Mouse (Mus musculus): ENCODE measurements around the gene Phlda1. TPM values are rescaled to one million over a fixed set of nuclear protein-coding genes. Genes with fewer than 3 reads are reported as not detected.
"Not testable (repeated sequence)": the region's sequence is repeated elsewhere in the genome, so short reads cannot be mapped to it uniquely, and the experiment has no call there.

Gene Phlda1
- polyA plus RNA-seq (2012; rRNA removed): 28.9 and 30.9 TPM in 2 replicates

DNA sequence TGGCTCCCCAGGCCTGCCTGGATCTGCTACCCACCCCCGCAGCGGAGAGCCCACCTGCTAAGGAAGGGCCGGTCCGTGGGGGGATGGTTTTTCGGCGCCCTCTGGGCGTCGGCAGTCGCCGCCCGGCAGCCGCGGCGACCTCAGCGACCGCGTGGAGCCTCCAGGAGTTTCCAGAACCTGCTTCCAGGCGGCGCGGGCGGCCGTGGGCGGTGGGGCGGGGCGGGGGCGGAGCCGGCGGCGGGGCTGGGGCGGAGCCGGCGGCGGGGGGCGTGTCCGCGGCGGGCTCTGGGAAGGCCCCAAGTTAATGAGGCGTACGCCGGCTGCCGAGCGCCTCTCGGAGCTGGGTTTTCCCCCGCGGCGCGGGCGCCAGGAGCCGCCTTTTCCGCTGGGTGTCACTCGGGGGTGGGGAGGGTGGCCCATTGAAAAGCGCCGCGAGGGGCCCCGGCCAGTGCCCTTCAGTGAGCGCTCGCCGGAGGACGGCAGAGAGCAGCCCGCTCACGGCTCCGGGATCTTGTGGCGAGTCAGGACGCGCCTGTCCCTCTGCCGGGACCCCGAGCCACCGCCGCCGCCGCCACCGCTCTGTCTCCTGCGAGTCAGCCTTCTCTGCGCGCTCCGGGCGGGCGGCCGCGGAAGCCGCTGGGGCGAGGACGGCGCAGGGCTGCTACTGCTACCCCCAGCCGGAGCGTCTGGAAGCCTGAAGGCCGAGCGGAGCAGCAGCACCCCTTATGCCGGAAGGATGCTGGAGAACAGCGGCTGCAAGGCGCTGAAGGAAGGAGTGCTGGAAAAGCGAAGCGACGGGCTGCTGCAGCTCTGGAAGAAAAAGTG, at the start of gene Phlda1:
TSS of gene Phlda1 (plus strand) at position 186 of the 825 bp plus-strand sequence.
- DNase-seq (ENCODE audit: extremely low spot score in 1 of 2, low spot score in 1 of 2): peak; percentile 73 to 95

DNA sequence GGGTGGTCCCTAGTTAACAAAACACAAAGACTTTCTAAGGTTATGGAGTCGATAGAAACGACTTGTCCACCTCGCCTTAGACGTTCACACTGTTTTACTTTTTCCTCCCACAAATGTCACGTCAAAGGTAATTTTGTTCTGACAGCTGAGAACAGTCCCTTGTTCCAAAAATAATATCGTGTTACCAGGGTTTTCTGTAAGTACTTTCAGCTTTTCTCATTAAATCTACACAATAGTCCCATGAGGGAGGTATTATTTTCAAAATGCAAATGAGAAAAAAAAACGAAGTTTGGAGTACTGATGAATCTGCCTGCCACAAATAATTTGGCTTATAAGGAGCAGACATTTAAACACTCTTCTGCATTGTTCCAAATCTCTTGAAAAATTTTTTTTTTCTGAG, 48.0 kb upstream of the Phlda1 start:
- no peak for DNase-seq (ENCODE audit: extremely low spot score in 1 of 2, low spot score in 1 of 2)

DNA sequence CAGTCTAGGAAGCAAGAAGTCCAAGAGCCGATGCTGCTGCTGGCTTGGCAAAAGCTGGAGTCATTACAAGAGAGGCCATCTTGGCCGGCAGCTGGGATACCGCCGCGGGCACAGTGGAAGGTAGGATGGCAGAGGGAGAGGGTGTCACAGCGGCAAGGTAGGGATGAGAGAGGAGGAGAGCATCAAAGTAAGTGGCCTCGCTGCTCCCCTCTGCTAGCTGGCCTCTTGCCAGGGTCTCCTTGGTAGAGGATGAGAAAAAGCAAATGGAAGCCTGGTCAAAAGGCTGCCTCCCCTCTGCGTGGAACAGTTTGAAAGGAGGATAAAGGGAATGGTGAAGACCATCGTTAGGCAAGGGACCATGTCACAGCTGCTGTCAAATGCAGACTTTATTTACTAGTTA, 47.0 kb upstream of the Phlda1 start:
- DNase-seq (ENCODE audit: extremely low spot score in 1 of 2, low spot score in 1 of 2): no peak

DNA sequence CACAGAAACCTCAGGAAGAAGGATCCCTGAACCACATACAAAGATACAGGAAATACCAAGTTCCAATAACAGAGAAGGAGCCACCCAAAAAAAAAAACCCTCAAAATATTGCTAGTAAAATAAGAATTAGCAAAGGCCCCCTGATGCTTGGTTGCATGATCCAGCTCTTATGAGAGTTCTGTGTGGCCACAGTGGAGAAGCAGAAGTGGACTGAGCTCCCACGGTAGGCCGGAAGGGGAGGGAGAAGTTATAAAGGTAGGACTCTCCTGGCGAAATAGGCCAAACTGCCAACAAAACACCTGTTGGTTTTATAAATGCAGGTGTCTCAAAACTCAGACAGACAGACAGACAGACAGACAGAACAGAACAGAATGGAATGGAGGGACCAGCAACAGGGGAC, 46.2 kb upstream of the Phlda1 start:
- no peak for DNase-seq (ENCODE audit: extremely low spot score in 1 of 2, low spot score in 1 of 2)

DNA sequence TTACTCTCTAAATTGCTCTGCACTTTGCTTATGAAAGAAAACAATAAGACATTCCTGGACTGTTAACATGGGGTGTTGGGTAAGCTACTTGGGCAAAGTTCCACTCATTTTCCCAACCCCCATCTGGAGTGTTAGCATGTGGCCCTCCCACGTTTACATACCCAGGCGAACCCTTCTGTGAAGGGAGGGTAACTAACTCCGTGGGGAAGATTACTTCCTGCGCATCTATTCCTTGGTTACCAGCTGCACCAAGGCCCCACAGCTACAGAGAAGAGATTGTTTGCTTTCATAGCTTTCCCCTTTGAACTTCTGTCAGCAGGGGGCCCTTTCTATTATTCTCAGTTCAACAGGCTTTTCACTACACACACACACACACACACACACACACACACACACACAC, 45.7 kb upstream of the Phlda1 start:
- DNase-seq (ENCODE audit: extremely low spot score in 1 of 2, low spot score in 1 of 2): no peak

DNA sequence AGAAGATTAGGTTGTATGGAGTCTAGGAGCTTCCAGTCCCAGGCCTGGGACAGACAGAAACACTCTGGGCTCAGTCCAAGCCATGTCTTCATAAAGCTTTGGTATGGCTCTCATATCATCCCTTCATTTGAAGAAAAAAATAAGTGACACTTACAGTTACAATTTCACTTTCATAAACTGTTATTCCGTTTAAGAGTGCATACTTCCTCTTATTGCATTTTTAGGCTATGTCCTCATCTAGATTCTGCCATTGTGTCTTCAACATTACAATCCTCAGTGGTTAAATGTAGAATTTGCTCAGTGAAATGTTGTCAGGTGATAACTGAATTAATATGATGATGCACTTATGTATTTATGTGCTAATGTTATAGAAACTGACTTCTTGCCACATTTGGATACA, 41.3 kb upstream of the Phlda1 start:
- no peak for DNase-seq (ENCODE audit: extremely low spot score in 1 of 2, low spot score in 1 of 2)

DNA sequence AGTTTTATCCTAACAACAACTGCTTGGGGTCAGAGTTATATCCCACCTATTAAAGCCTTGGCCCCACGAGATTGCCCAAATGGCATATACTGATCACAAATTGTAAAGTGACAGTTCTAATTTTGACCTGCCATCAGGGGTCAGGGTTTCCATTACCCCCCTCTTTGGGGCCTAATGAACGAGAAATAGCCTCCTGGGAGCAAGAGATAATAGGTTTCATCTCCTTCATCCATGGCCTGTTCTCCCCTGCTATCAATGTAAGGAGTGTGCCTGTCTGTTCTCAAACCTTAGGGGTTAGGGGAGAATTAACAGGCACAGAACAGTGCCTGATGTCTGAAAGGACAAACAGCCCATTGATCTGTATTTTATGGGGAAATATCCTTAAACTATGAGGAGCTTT, 40.7 kb upstream of the Phlda1 start:
- DNase-seq (ENCODE audit: extremely low spot score in 1 of 2, low spot score in 1 of 2): no peak

DNA sequence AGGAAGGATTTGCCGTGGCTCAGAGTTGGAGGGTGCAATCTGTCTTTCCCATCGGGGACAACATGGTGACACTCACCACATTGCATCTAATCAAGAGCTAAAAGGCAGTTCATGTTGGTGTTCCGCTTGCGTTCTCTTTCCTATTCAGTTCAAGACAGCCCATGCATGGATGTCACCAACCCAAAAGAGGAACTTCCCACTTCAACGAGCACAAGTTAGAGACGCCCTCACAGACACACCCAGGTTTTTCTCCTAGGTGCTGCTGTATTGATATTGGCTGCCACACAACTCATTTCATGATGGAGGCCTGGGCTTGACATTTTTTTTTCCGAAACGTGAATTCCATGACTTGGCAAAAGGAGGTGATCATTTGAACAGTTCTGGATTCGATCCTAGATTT, 34.9 kb upstream of the Phlda1 start:
- no peak for DNase-seq (ENCODE audit: extremely low spot score in 1 of 2, low spot score in 1 of 2)

DNA sequence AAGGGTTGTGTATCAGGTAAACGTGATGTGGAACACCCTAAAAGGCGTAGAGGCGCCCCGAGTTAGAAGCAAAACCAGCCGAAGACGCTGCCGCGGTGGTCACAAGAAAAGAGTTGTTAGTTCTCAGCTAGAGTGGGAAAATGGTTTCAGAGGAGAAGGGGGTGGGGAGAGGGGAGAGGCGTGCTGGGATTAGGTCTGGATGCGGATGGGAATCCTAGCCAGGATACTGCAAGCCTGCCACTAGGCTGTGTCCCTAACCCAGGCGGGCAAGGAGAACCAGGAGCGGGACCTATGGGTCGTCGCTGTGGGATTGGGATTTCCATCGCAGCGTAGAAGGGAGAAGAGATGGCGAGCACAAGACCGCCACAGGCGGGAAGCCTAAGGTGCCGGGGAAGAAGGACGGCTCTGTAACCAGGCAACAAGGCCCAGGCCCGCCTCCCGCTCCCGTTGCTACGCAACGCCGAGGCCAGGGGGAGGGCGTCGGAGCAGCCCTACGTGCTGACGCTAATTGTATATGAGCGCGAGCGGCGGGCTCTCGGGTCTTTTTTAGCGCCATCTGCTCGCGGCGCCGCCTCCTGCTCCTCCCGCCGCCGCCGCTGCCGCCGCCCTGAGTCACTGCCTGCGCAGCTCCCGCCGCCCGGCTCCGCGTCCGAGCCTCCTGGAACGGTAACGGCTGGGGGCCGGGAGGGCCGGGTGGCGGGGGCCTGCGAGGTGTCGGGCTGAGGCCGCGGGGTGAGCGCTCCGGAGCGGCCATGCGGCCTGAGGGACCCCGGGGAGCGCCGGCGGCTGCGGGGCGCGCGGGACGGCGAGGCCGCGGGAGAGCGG, 33.2 kb upstream of the Phlda1 start, which contains the start of gene Nap1l1:
TSS of gene Nap1l1 (plus strand) at position 538 of the 825 bp plus-strand sequence.
- peak; percentile 96 to 97 for DNase-seq (ENCODE audit: extremely low spot score in 1 of 2, low spot score in 1 of 2)

DNA sequence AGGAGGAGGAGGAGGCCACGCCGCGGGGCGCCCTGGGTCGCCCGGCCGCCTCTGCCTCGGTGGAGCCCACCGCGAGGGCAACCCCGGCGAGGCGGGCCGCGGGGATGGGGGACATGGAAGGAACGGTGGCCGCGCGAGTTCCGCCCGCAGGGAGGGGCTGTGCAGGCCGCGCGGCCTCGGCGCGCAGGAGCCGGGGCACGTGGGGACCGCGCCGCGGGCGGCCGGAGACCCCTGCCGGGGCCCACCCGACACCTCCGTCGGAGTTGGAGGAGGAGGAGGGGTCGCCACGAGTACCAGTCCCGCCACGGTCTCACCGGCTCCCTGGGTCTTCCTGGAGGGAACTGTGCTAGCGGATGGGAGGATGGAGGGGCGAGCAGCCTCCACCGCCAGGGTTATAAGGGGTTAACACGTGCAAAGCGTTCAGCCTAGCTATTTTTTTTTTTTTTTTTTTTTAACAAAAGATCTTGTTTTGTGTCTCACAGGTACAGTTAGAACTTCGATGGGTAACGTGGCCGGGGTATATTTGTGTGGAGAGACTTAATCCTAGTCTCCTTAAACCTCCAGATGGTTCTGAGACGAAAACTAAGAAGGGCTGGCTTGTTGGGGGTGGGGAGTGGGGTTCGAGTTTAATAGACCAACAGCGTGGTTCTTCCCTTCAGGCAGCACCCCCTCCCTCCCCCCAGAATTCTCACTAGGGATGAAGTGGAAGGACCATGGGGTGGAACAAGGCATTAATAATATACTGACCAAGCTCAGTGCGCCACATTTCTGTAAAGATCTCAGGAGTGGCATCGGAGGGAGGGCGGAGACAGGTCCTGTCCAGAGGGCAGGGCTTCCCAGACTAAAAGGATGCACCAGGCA, 32.3 kb upstream of the Phlda1 start:
- DNase-seq (ENCODE audit: extremely low spot score in 1 of 2, low spot score in 1 of 2): peak in 1 of 2 experiments; percentile 26

DNA sequence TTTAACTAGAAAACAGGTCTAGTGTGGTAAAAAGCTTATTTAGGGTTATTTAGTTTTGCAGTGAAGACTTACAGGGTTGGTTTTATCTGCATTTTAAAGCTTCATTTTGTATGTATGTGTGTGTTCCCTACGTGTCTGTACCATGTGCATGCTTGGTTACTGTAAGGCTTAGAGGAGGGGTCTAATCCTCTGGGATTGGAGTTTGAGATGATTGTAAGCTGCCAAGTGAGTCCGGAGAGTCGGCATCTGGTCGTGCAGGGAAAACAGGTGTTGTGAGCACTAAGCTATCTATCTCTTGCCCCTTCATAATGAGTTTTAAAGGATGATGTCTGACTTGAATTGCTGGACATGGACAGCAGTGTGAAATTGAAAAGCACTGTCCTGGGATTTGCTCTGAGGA, 29.8 kb upstream of the Phlda1 start:
- DNase-seq (ENCODE audit: extremely low spot score in 1 of 2, low spot score in 1 of 2): no peak

DNA sequence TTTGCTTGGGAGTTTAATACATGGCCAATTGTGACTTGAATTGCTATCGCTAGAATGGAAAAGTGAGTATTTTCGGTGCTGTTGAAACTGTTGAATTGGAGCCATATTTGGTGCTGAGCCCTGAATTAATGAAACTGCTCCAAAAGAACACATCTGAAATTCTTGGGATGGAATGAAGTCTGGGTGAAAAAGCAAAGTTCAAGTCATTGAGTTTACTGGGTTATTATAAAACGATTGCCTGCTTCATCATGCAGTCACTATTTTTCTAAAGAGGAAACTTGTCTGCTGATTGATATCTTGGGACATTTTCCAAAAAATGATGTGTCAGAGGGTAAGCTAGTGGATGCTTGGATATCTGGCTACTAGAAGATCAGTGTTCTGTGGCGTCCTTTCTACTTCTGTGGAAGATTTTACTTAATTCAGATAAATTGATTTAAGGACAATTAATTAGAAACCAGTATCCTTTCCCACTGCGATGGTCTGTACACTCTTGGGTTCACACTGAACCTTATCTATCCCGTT, 29.0 kb upstream of the Phlda1 start:
- DNase-seq (ENCODE audit: extremely low spot score in 1 of 2, low spot score in 1 of 2): no peak

DNA sequence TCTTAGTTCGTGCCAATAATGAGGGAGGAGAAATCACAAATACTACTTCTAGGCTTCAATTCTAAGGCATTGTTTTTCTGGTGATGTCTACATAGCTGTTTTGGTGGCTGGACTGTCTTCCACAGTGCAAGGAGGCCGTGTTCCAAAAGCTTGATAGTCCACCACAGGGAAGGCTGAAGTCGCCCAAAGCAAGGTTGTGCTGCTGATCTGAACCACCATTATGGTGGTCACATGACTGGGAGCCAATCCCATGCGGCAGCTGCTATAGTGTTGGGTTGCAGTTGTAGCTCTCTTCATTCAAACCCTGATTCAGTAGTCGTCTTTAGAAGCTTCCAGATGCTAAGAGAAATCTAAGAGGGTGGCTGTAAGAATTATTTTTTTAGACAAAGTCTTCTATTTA, 26.5 kb upstream of the Phlda1 start:
- DNase-seq (ENCODE audit: extremely low spot score in 1 of 2, low spot score in 1 of 2): no peak

DNA sequence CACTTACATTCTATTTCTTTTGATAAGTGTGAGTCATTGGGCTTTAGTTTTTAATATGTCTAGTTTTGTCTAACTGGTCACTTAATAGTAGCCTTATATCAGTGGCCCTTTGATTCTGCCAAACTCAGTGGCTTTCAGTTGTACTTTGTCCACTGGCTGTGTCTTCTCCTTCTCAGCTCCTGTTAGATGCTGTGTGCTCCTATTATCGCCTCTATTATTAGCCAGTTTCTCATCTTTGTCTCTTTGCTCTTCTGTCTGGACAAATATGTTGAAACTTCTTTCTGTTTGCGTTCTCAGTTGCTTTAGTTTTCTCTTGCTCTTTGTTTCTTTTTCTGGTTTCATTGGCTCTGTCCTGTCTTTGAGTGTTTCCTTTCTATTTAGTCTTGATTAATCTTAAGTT, 23.4 kb upstream of the Phlda1 start:
- DNase-seq (ENCODE audit: extremely low spot score in 1 of 2, low spot score in 1 of 2): no peak

DNA sequence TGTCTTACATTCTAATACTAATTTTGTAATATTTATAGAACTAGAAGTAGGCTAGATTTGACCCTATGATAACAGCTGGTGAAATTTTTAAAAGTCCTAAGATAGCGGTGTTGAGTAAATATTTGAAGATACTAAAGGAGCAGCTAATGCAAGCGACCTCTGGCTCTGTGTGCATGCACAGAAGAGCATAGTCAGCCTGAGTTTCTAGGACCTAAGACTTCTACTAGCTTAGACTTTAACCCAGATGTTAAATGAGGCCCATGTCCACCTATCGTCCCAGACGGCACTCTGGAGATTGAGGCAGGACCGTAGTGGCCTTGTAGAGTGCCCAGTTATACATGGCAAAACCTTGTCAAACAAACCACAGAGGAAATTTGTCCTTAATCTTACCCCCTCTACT, 22.0 kb upstream of the Phlda1 start:
- DNase-seq (ENCODE audit: extremely low spot score in 1 of 2, low spot score in 1 of 2): no peak

DNA sequence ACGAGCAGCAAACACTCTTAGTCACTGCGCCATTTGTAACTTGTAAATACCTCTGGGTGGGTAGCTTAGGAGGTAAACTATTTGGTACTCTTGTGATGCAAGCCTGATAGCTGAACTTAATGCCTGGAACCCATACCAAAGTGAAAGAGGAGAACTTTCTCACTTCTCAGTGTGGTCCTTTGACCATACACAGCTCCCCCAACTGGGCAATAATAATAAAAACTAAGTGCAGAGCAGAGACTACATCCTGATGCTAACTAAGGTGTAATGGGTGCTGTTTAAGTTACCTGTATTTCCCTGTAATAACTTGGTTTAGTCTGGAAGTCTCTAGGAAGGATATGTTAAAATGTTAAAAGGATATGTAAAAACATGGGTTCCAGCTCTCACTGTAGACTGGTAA, 17.3 kb upstream of the Phlda1 start:
- DNase-seq (ENCODE audit: extremely low spot score in 1 of 2, low spot score in 1 of 2): no peak

DNA sequence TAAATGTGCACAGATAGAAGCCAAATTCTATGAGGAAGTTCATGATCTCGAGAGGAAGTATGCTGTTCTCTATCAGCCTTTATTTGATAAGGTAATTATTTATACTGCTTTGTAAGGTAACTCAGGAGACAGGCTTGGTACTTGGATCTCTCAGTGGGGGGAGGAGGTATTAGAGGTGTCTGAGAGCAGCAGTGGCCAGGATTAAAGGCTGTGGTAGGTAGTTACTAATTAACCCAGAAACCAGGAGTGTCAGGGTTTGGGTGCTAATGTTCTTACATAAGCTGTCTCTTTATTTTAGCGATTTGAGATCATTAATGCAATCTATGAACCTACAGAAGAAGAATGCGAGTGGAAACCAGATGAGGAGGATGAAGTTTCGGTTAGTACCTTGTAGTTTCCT, 16.0 kb upstream of the Phlda1 start:
- DNase-seq (ENCODE audit: extremely low spot score in 1 of 2, low spot score in 1 of 2): not testable (repeated sequence)

DNA sequence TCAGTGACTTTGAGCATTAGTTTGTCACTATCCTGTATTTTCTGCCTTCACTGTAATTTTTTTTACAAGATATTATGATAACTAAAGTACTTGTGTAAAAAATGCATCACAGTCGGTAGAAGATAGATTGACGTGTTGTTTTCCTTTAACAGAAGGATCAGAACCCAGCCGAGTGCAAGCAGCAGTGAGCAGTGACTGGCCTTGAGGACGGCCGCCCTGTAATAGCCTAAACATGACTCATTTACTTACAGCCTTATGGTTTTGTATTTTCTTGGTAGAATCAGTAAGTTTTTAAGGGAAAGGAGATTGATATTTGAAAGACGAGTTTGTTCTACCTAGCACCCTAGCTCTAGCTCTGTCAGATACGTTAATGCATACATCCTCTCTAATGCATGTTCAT, 10.2 kb upstream of the Phlda1 start:
- no peak for DNase-seq (ENCODE audit: extremely low spot score in 1 of 2, low spot score in 1 of 2)

DNA sequence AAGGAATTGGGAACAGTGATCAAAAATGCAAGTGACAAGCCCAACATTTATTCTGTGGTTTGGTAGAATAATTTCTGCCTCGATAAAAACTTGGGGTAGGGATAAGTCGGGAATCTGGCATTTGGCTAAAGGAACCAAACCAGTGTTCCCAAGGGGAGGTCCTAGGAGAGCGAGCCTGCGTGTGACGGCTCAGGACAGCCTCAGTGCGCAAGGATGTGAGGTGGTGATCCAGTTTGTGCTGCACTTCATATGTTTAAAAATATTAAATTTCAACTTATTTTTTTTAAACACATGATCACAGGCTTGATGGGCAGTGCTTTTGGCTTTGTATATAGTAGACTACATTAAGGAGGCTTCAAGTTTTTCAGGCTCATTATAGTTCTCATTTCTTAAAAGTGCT, 6.2 kb upstream of the Phlda1 start:
- no peak for DNase-seq (ENCODE audit: extremely low spot score in 1 of 2, low spot score in 1 of 2)

DNA sequence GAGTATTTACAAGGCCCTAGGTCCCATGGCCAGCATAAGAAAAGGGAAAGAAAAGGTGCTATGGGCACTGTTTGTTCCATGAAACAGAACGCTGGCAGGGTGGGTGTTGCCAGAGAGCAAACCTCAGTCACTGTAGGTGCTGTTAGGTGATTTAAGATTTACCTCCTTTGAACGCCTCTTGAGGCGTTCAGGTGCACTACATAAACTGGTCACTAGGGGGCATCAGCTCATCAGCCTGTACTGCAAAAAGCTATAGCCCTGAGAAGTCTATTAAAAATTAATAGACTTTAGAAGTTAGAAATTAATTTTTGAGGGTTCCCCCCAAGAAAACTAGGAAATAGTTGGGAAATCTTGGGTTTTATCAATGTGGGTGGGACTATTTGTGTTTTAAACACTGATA, 3.0 kb upstream of the Phlda1 start:
- peak; percentile 60 to 95 for DNase-seq (ENCODE audit: extremely low spot score in 1 of 2, low spot score in 1 of 2)

DNA sequence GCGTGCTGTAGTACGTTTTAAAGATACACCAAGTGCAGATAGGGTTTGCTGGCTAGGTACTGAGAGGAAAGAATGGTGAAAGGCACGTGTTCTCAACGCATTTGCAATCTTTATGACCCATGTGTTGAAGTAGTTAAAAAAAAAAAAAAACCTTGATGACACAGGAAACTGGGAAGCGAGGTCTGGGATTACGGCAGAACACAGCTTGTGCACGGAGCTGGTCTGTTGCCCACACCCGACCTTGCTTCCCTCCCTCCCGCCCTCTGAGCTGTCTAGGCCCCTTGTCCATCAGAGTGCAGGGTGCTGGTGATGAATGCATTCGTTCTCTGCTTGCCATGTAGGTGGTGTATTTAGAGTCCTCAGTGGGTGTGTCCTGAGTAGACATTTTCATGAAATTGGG, 2.4 kb upstream of the Phlda1 start:
- DNase-seq (ENCODE audit: extremely low spot score in 1 of 2, low spot score in 1 of 2): no peak
